Mouse (Mus musculus): ENCODE data around the gene Clps.

Clps gene

DNA sequence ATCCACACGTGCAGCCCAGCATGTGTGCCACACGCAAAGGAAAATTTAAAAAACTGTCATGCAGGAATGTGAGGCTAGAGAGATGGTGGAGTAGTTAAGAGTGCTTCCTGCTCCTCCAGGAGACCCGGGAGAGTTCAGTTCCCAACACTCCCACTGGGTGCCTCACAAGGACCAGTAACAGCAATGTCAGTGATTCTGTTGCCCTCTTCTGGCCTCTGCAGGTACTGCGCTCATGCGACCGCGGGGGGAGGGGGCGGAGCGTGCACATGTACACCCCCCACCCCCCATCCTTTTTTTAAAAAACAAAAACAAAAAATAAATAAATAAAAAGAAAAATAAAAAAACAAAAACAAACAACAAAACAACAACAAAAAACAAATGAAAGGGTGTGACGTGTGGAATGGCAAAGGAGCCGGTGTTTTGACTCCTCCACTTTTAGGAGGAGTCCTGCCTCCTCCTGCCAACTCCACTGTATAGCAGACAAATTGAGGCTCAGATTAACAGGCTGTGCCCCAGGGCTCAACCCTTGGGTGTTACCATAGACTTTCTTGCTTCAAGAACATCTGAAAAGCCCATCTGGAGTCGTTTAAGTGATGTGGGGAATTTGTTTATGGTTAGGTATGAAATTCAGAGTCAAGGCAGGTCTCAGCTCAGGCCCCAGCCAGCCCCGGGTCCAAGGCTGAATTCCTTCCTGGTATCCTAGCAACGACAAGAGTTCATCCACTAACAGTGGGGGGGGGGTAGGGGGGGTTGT lies 7.3 kb downstream of the Clps start:
- WGBS = 6% methylated on average over 14 of the region's 14 CpGs

DNA sequence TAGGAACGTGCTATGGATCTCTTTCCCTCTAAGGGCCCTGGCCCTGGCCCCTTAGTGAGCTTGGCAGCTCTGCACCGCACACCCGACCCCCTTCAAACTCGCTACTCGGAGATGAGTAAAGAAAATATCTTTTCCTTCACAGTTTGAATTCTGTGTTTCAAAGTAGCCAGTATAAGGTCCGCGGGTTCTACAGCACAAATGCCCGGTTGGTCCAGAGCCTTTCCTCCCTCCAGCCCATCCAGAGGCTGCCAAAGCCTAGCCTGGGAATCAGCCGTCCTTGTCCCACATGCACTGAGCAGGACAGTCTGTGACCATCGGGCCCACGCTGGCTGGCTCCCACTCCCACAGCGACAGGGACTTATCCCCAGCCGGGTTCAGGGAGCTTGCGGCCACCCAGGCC lies 11.5 kb downstream of the Clps start, which contains the start of gene Clpsl2:
TSS of gene Clpsl2 (plus strand) at position 301 of the 400 bp plus-strand sequence.
- 79% methylated on average over 14 of the region's 14 CpGs for WGBS

DNA sequence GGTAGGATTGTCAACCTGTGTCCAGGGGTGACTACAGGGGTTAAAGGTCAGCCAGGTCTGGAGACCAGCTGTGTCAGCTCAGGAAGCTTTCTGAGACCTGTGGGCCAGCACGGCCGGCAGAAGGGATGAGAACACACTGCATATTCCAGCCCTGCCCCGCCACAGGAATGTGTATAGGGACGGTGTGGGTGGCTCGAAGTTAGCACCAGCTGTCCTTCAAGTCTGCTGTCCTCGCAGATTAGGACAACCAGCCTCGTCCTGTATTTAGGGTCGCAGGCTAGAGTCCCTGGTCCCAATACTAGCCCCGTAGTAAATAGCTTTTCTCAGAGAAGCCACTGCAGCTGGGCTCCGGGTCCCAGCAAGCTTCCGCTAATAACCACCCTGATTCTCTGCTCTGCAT lies 12.0 kb downstream of the Clps start:
- 72% methylated on average over 11 of the region's 11 CpGs for WGBS

DNA sequence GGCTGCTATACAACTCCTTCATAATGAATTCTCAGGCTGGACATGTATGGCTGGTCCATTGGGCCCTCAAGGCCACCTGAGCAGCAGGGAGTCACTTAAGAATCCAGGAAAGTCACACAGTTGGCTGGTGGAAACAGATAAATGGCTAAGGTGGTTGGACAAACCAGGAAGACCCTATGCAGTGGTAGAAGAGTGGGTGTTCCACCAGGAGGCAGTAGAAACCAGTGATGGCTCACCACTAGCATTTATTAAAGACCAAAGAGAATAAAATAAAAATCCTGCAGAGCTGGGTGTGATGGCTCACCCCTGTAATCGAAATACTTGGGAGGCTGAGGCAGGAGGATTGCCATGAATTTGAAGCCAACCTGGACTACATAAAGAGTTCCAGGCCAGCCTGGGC lies 13.6 kb downstream of the Clps start:
- 90% methylated on average over 1 of the region's 1 CpGs for WGBS

DNA sequence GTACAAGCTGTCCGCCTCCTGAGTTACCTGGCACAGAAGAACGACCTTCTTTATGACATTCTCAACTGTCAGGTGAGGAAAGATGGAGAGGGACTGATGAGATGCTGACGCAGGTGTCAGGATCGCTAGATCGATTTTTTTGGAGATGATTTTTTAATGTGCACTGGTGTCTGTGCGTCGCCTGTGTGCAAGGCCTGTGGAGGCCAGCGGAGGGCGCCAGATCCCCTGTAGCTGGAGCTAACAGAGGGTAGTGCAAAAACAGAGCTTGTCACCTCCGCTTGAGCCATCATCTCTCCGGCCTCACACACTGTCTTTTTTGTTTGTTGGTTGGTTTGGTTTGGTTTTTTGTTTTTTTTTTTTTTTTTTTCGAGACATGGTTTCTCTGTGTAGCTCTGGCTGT lies 22.7 kb downstream of the Clps start:
- 53% methylated on average over 12 of the region's 12 CpGs for WGBS

DNA sequence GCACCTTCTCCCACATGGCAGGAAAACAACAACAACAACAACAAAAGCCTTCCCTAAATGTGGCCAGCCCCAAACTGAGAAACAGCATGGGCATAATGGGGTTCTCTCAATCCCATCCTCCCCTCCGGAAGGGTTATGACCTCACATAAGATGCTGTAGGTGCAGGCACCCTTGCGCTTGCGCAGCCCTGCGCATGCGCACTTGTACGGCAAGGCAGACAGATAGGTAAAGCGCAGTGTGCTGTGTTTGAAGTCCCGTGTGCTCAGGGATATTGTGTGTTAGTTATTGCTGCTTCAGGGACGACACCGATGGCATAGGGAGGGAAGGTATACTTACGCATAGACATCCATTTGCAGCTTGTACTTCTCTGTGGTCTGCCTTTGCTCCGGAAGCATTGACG lies 27.2 kb downstream of the Clps start:
- 94% methylated on average over 13 of the region's 13 CpGs for WGBS

DNA sequence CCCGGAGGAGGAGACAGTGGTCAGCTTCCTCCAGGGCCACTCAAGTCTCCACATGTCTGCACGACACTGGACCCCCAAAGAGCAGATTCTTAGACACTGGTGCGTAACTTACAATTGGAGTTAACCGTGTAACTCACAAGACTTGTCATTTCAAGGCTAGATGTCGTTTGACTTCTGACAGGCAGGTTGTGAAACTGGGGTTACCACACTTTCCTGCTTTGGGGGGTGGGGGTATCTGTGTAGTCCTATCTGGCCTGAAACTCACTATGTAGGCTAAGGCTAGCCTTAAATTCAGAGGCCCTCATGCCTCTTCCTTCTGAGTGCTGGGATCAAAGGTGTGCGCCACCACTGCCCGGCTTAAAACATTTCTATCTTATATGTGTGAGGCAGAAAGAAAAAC lies 28.0 kb downstream of the Clps start:
- 93% methylated on average over 7 of the region's 7 CpGs for WGBS

DNA sequence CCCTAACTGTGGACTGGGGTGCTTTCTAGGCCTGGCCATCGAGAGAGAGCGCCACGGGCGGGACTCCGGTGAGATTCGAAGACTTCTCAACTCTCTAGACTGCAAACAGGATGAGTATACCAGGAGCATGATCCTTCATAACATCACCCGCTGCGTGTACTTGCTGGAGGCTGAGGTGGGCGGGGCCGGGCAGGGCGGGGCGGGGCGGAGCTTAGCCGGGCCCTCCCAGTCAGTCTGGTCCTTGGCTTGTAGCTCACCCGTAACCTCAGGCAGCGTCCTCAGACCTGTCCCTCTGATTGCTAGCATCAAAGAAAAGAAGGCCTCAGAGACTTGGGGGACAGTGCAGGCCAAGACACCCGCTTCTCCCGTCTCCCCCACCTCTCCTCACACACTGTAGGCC lies 28.6 kb downstream of the Clps start:
- 47% methylated on average over 18 of the region's 18 CpGs for WGBS

DNA sequence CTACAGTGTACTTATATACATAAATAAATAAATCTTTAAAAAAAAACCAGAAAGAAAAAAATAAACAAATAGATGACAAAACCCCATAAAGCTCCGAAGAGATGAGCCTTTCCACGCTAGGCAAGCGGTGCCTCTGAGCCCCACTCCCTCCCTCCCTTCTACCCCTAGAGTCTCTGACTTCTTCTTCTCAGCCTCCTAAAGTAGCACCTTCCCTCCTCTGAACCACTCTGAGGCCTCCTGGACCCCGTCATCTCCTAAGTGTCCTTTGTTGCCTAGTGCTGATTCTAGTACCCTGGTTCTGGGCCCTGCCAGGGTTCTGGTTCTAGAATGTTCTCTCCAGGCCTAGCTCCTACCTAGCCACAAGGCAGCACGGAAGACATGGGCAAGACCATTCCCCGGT lies 30.1 kb downstream of the Clps start, which contains the start of gene Armc12:
TSS of gene Armc12 (plus strand) at position 301 of the 400 bp plus-strand sequence.
- 90% methylated on average over 6 of the region's 6 CpGs for WGBS

DNA sequence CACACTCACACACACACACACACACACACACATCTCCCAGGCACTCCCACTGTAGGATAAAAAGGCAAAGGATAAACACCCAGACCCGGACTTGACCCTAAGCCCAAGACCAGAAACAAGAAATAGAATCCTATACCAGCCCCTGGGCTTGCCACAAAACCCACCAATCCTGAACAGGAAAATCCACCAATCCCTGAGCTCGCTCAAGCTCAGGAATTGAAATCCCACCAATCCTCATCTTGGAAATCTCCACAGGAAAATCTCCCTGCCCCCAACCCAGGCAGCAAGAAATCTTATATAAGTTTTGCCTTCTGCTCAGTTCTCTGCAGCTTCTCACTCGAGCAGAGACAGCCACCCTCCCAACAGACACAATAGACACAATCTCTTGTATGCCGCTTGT lies 31.4 kb downstream of the Clps start:
- 74% methylated on average over 4 of the region's 4 CpGs for WGBS

DNA sequence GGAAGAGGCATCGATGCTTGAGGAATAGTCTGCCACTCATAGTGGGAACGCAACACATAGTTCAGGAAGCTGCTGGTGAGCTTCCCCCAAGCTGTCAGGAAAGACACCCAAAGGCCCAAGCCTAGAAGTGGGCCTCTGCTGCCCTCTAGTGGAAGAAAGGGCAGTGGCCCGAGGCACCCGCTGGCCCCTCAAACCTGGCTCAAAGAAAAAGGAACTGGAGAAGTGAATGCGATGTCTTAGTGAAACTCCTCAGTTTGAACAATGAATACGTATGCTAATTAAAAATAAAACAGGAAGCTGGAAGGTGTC lies 32.6 kb downstream of the Clps start:
- WGBS = 1% methylated on average over 6 of the region's 6 CpGs

DNA sequence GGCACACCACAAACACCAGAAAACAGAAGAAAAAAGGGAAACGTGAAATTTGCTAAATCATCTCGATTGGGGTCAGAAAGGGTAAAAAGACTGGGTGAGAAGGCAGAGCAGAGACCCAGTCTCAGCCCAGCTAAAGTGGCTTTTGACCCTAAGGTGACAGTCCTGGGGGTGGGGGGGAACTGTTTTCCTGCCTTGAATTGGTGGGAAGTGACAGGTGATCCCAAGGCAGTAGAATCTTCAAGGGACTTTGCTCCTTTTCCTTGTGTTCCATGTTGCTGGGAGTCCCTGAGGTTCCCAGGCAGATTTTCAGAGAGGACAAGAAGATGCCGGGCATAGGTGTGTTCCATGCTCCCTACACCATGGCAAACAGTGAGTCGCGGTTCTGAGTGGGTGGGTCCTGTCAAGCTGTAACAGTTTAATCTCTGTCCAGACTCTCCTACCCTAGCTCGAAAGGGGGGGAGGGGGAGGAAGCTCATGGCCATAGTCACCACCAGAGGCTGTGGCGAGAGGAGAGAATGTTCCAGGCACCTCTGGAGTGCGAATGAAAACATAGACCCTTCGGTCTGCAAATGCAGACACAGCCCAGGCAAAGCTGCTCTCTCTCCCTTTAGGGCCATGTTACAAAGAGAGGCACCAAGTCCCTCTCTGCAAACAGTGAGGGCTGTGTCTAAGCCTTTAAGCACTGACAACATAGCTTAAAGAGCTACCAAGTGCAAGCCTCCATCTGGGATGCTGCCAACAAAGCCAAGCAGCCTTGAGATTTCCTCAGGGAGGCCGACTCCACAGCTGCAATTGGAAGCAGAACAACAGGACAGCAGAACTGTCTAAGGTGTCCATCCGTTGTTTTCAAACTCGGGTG lies 33.2 kb downstream of the Clps start:
- WGBS = 39% methylated on average over 12 of the region's 12 CpGs

DNA sequence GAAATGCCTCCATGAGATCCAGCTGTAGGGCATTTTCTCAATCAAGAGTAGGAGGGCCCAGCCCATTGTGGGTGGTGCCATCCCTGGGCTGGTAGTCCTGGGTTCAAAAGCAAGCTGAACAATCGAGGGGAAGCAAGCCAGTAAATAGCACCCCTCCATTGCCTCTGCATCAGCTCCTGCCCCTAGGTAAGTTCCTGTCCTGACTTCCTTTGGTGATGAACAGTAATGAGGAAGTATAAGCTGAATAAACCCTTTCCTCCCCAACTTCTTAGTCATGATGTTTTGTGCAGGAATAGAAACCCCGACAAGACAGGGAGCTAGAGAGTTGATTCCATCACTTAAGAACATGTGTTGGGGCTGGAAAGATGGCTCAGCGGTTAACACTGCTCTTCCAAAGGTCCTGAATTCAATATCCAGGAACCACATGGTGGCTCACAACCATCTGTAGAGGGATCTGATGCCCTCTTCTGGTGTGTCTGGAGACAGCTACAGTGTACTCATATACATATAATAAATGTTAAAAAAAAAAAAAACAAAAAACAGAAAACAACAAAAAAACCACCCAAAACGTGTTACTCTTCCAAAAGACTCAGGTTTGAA lies 35.6 kb downstream of the Clps start:
- WGBS = 68% methylated on average over 4 of the region's 4 CpGs

DNA sequence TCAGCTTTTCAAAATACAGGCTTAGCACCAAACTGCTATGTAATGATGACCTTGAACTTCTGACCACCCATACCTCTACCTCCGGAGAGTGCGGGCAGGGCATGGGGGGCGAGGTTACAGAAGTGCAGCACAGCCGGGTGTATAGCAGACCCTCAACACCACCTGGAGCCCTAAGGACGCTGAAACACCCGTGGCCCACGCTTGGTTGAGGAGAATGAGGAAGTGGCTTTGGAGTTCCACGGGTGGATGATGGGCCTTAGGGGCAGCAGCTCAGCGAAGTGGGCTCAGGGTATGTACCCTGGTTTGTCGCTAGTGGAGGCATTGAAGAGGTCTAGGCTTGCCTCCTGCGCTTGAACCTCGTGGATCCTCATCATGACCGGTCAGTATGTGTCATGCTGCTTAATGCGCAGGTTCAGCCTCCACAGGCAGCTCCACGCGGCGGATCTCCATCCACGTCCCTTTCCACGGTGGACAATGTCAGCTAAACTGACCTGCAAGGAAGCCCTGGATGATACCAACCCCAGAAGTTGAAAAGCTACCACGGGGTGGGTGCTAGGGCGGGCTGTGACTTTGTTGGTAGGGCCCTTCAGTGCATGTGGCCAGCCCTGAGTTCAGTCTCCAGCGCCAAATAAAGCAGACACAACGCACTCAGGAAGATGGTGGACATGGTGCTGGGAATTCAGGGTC lies 36.4 kb downstream of the Clps start:
- WGBS = 88% methylated on average over 23 of the region's 23 CpGs

DNA sequence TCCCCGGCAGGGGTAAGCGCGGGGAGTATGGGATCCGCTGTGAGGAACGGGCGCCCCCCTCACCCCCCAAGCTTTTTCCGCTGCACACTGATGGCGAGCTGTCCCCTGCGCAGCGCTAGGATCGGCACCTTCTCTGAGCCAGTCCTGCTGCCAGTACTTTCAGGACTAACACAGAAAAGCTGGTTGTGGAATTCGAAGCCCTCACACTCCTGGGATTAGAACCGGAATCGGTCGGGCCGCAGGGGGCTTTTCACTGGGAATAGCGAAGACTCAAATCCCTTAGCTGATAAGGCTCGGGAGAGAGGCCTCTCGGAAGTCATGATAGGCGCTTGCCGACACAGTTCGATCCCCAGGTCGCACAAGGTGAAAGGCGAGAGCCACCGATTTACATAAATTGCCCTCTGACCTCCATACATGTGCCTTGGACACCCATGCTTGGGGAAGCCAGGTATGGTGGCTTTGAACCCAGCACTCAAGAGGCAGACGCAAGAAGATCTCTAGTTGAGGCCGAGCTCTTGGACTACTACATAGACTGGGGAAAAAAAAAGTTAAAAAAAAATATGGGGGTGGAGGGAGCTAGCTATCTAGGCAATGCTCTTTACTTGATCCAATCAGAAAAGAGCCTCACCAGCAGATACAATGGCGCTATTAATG lies 37.1 kb downstream of the Clps start:
- WGBS = 14% methylated on average over 28 of the region's 28 CpGs

DNA sequence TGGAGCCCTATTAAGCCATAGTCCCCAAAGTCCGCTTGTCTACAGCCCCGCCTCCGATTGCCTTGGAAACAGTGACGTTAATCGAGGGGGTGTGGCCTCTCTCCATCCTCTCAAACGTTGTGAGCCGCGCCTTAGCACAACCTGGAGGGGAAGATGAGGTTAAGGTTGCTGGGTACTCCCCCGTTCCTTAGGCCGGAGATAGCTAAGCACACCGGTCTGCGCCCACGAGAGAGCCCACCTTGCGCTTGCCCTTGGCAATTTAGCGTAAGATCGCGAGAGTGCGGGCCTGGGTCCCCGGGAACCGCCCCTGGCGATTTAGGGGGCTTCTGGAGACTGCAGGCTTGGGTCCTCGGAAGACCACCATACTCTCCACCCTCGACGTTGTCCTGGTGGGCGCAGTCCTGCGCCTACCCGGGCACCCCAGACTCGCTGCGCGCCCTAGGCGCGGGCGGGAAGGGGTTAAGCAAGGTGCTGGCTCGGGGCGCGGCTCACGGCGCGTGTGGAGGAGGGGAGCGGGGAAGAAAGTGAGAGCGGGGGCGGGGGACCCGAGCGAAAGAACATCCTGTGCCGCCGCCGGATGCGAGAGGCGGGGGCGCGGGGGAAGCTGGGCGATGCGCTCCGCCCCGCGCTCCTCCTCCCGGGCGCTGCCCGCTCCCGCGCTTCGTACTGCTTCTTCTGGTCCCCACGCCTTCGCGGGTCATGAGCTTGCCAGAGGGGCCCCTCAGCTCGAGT lies 37.8 kb downstream of the Clps start:
- WGBS = under 1% methylated on average over 60 of the region's 66 CpGs

DNA sequence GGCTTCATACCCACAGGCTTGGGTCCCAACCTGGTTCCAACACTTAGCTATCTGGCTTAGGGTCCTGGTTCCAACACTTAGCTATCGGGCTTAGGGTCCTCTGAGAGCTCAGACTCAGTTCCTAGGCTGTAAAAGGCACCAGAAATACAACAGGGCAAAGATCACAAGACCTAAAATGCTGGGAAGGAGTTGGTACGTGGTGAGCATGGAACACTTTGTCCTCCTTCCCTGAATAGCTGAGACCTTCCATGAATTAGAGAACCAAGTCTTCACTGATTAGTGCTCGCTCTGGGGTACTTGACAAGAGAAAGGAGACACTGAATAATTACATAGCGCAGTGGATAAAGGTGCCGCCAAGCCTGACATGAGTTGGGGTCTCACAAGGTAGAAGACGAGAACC lies 38.6 kb downstream of the Clps start:
- 26% methylated on average over 6 of the region's 6 CpGs for WGBS

DNA sequence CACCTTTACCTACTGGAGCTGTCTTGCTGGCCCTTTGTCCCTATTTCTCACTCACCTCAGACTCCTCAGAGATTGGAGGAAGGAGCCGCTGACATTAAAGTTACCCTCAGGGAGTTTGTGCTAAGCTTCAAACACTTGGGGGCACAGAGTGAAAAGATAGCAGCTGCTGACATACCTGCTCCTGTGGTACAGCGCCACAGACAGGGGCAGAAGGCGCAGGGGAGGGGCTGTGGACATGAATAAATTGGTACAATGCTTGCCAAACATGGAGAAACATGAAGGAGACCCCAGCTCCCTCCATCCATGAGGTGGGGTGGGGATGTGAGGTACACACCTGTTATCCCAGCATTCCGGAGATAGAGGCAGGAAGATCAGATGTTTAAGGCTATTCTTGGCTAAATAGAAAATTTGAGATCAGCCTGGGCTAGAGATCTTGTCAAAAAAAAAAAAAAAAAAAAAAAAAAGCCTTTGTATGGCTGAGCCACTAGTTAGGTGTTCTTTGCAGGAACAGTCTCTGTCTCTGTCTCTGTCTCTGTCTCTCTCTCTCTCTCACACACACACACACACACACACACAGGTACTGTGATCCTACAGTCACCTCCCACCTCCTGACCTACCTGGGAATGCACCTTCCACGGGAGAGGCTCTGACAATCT lies 39.4 kb downstream of the Clps start:
- 62% methylated on average over 5 of the region's 5 CpGs for WGBS

DNA sequence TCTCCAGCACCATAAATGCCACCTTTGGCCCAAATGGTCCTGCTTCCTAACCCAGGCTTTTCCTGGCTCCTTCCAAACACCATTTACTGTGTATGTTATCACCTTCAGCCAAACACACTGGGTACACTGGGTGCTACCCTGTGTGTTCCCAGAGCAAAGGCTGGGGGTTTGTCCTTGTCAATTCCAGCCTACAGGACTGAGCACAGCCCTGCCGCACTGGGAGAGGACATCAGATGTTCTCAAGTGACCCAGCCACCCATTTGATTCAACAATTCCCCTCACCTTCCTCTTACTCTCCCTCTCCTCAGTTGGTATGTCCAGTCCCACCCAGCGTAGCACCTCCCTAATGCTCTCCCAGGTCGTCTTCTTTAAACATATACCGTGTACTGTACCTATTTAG lies 40.0 kb downstream of the Clps start:
- WGBS = 93% methylated on average over 4 of the region's 4 CpGs

DNA sequence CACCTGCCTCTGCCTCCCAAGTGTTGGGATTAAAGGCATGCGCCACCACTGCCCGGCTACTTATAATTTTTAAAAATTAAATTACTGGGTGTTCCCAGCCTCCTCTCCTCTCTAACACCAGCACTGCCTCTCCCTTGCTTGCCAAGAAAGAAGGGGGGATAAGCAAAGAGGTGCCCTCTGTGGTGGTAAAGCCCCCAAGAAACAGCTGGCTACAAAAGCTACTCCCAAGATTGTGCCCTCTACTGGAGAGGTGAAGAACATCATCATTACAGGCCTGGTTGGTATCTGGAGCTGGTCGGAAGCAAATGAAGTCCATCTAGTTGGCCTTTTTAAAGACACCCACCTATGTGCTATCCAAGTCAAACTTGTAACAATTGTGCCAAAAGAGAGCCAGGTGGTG lies 40.7 kb downstream of the Clps start:
- 89% methylated on average over 3 of the region's 3 CpGs for WGBS
